Mouse (Mus musculus) G1E (cell line): ENCODE measurements around the gene Cep85l. TPM values are rescaled to one million over a fixed set of nuclear protein-coding genes. Genes with fewer than 3 reads are reported as not detected.

ENCODE experiments used
- ATAC-seq: 2 replicates; pipeline ENCODE4 v1.8.0; 2016; ENCODE audit warnings: mild to moderate bottlenecking; ENCODE audit not compliant: insufficient number of reproducible peaks, poor library complexity, low FRiP score, severe bottlenecking; ENCODE audit errors: extremely low read depth
- DNase-seq: peaks from one replicate; pipeline ENCODE4 v3.0.0; 2012; ENCODE audit warnings: low spot score
- H3K27me3 ChIP-seq: 2 replicates; pipeline ENCODE4 v1.6.1; 2012; ENCODE audit warnings: mild to moderate bottlenecking, low read length, inconsistent platforms; ENCODE audit not compliant: insufficient read depth
- H3K36me3 ChIP-seq: replicated peaks from 2 replicates; pipeline ENCODE3; 2012; ENCODE audit warnings: mild to moderate bottlenecking, inconsistent platforms
- H3K4me1 ChIP-seq: 2 replicates; pipeline ENCODE4 v1.6.1; 2012; ENCODE audit warnings: low read depth, low read length, inconsistent platforms, mixed read lengths; ENCODE audit not compliant: insufficient read depth
- H3K4me3 ChIP-seq: 2 replicates; pipeline ENCODE4 v1.5.1; 2012; ENCODE audit warnings: low read depth, mild to moderate bottlenecking, inconsistent platforms, low read length, moderate library complexity, mixed read lengths
- H3K9me3 ChIP-seq: replicated peaks from 2 replicates; pipeline ENCODE4 v1.6.1; 2012; ENCODE audit warnings: inconsistent platforms
- CTCF ChIP-seq: IDR thresholded peaks from 2 replicates; pipeline ENCODE4 v1.5.1; 2012; ENCODE audit warnings: low read depth, low read length, inconsistent platforms, mixed read lengths
- GATA1 ChIP-seq: IDR thresholded peaks from 2 replicates; pipeline ENCODE4 v1.6.1; 2012; ENCODE audit warnings: borderline replicate concordance, low read length, inconsistent platforms, mixed read lengths
- GATA2 ChIP-seq: IDR thresholded peaks from 2 replicates; pipeline ENCODE4 v1.6.1; 2012; ENCODE audit warnings: low read depth, low read length, inconsistent platforms, borderline replicate concordance
- POLR2AphosphoS5 ChIP-seq: IDR thresholded peaks from 2 replicates; pipeline ENCODE4 v1.6.1; 2012; ENCODE audit warnings: low read depth, low read length, inconsistent platforms; ENCODE audit not compliant: insufficient replicate concordance
- TAL1 ChIP-seq: conservative IDR thresholded peaks from 2 replicates; pipeline ENCODE4 v1.6.1; 2012; ENCODE audit warnings: low read depth, low read length, inconsistent platforms, mixed read lengths
- polyA plus RNA-seq: library from polyadenylated mRNA; stranded (reverse); fragments of >175 nt; gene quantifications from 2 replicates; pipeline ENCODE4 v1.2.3, GENCODE M21; 2012
- total RNA-seq, 2 experiments: library from RNA; stranded (forward) in 1 of 2; stranded (reverse) in 1 of 2; fragments of 200-1000 nt in 1 of 2; fragments of >200 nt in 1 of 2; fragmentation: Nextera tagmentation in 1 of 2; gene quantifications; 2 replicates each; pipeline ENCODE4 v1.2.3; 2014 to 2017

Gene Cep85l
- total and polyA plus RNA-seq, 3 experiments, result 0.44 TPM; not detected in 2

DNA sequence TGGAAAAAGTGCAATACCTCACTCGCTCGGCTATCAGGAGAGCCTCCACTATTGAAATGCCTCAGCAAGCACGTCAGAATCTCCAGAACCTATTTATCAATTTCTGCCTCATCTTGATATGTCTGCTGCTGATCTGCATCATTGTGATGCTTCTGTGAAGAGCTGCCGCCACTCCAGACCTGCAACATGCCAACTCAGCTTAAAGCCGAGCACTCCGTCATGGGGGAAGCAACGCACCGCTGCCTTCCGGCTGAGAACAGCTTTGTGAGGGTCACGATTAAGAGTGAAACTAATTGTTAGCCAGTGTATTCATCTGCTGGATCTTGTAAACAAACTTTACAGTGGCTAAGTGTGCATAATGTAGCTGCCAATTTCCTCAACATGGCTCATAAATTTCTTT, 35.9 kb downstream of the Cep85l start:
- Histone ChIP-seq H3K4me3 (no peak overlapping the region), H3K27me3 (no peaks in the 10 kb centered on the region), H3K4me1 (no peaks in the 10 kb centered on the region), H3K36me3 (no peaks in the 10 kb centered on the region), H3K9me3 (no peaks in the 10 kb centered on the region)
- no peak for DNase-seq
- TF ChIP-seq GATA1, result no peak
- TF ChIP-seq TAL1, result no peak
- TF ChIP-seq CTCF, result no peak
- no peak for TF ChIP-seq GATA2
- TF ChIP-seq POLR2AphosphoS5, result no peak
- no peak for ATAC-seq

GRCm38 (mm10) chr10:53343384-53343783, 36.4 kb downstream of the Cep85l start:
- ATAC-seq, result no peak
- Histone ChIP-seq H3K36me3 (no peaks in the 10 kb centered on the region), H3K4me3 (no peak overlapping the region), H3K27me3 (no peaks in the 10 kb centered on the region), H3K9me3 (no peaks in the 10 kb centered on the region), H3K4me1 (no peaks in the 10 kb centered on the region)
- DNase-seq, result no peak
- TF ChIP-seq CTCF, result no peak
- TF ChIP-seq GATA2, result no peak
- no peak for TF ChIP-seq TAL1
- no peak for TF ChIP-seq POLR2AphosphoS5
- TF ChIP-seq GATA1, result no peak

GRCm38 (mm10) chr10:53342166-53342728, 37.5 kb downstream of the Cep85l start:
- no peaks in the 10 kb centered on the region for H3K9me3 ChIP-seq
- no peaks in the 10 kb centered on the region for H3K4me1 ChIP-seq
- TF ChIP-seq GATA2 (no peak), TAL1 (no peak), POLR2AphosphoS5 (no peak), GATA1 (no peak), CTCF (no peak)
- H3K4me3 ChIP-seq, result no peak overlapping the region
- no peaks in the 10 kb centered on the region for H3K36me3 ChIP-seq
- no peaks in the 10 kb centered on the region for H3K27me3 ChIP-seq
- no peak for ATAC-seq
- DNase-seq, result no peak

DNA sequence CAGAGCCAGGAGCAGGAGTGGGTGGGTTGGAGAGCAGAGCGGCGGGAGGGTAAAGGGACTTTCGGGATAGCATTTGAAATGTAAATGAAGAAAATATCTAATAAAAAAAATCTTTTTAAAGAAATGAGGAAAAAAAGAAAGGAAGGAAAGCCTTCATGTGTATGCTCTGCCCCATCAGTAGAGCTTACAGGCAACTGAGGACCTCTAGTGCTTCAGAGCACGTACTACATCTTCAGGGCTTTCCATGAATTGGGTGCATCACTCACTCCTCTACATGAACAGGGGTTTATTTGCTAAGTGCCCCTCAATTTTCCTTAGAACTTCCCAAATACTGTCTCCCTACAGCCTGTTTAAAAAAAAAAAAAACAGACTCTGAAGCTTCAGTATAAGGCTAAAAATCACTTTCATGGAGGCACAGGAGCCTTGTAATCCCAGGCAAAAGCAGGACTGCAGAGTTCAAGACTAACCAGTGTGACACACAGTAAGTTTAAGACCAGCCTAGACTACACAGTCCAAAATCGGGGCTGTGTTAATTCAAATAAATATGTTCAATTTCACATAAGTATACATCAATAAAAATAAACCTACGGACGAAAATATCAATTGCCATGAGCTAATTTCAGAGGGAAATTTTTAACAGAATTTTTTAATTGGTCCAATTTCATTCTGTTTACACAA, 38.3 kb downstream of the Cep85l start:
- H3K4me3 ChIP-seq, result no peak overlapping the region
- ATAC-seq, result no peak
- TF ChIP-seq GATA2 (no peak), TAL1 (no peak), CTCF (no peak), POLR2AphosphoS5 (no peak), GATA1 (no peak)
- no peak for DNase-seq
- no peaks in the 10 kb centered on the region for H3K36me3 ChIP-seq
- no peaks in the 10 kb centered on the region for H3K9me3 ChIP-seq
- no peaks in the 10 kb centered on the region for H3K4me1 ChIP-seq
- H3K27me3 ChIP-seq, result no peaks in the 10 kb centered on the region

DNA sequence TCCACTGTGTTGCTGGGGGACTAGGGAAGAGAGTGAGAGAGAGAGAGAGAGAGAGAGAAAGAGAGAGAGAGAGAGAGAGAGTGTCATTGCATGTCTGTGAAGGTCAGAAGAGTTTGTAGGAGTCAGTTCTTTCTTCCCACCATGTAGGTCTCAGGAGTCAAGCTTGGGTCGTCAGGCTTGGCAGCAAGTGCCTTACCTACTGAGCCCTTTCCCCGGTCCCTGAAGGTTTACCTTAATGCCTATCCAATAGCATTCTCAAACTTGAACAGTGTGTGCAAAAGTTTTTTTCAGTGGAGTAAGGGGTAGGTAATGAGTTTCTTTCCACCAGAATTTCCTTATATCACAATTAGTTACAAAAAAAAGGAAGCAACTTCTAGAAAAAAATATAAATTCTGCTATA, 40.7 kb downstream of the Cep85l start:
- H3K27me3 ChIP-seq, result no peaks in the 10 kb centered on the region
- no peaks in the 10 kb centered on the region for H3K4me1 ChIP-seq
- no peak overlapping the region for H3K4me3 ChIP-seq
- no peaks in the 10 kb centered on the region for H3K9me3 ChIP-seq
- H3K36me3 ChIP-seq, result no peaks in the 10 kb centered on the region
- TF ChIP-seq POLR2AphosphoS5 (no peak), CTCF (no peak), TAL1 (no peak), GATA2 (no peak), GATA1 (no peak)
- no peak for ATAC-seq
- DNase-seq, result no peak

- H3K9me3 ChIP-seq, result no peaks in the 10 kb centered on the region
- no peaks in the 10 kb centered on the region for H3K4me1 ChIP-seq
- H3K4me3 ChIP-seq, result no peak within 1 kb of the TSS
- DNase-seq, result no peak
- no peaks in the 10 kb centered on the region for H3K27me3 ChIP-seq
- ATAC-seq, result no peak
- no peaks in the 10 kb centered on the region for H3K36me3 ChIP-seq
- no peak for TF ChIP-seq GATA2
- no peak for TF ChIP-seq CTCF
Observed at GRCm38 (mm10) chr10:53337162-53337923, 42.4 kb downstream of the Cep85l start, which contains the start of gene Pln. Pln (plus strand) TSS chr10:53337667.
